Mouse (Mus musculus): ENCODE measurements around the gene Gm20671.
"Not testable (repeated sequence)": the region's sequence is repeated elsewhere in the genome, so short reads cannot be mapped to it uniquely, and the experiment has no call there.

Gene Gm20671

DNA sequence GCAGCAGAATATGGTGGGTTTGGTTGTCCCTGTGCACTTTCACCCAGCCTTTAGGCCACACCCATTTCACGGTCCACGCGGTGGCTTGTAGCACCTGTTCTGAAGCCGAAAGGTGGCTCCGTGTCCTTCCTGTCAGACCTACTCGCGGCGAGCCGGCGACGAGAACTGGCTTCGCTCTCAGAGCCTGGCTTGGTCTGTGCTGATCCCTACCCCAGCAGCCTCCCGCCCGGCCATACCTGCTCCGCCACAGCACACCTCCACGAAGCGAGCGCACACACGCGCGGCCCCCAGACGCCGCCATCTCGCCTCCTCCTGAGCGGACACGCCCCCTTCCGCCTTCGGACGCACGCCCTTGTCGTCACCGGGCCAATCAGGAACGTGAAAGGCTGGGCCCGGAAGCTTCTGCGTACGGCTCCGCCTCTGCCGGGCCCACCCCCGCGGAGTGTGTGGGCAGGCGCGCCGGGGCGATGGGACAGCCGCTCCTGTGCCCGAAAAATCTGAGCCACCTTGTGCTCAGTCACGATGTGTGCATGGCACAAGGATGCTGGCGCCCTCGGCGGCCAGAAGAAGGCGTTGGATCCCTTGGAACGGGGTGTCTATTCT lies 41.5 kb downstream of the Gm20671 start, which contains the start of gene Pisd:
TSS of gene Pisd (minus strand) at position 334 of the 603 bp plus-strand sequence.
- DNase-seq (ENCODE audit: low read depth, low spot score), result peak; percentile 89

DNA sequence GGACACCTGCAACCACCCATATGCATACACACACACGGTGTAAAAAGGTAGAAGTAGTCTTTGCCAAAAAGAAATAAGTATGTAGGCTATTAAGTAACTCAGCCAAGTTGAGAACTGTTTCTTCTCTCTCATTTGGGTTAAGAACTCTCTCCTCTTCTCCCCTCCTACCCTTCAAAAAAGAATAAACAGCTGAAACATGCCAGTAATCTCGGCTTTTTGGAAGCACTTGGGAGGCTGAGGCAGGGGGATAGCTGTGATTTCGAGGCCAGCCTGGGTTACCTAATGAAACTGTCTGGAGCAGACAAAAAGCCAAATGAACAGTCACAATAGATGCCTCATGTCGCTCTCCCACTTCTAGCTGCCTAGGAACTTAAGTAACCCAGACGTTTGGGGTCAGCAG lies 42.2 kb downstream of the Gm20671 start:
- no peak for DNase-seq (ENCODE audit: low read depth, low spot score)

DNA sequence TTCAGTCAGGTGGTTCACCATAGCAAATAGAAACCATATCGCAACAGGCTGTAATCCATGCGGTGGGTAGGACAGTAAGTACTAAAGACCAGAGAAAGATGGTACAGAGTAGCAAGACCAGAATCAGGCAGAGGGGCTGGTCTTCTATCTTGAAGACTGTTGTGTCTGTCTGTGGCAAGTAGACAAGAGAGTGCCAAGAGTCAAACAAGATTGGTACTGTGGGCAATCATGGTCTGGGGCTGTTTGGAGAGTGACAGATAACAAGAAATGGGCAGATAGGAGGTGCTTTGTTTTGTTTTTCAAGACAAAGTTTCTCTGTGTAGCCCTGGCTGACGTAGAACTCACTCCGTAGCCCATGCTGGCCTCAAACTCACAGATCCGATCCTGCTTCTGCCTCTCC lies 45.3 kb downstream of the Gm20671 start:
- no peak for DNase-seq (ENCODE audit: low read depth, low spot score)

DNA sequence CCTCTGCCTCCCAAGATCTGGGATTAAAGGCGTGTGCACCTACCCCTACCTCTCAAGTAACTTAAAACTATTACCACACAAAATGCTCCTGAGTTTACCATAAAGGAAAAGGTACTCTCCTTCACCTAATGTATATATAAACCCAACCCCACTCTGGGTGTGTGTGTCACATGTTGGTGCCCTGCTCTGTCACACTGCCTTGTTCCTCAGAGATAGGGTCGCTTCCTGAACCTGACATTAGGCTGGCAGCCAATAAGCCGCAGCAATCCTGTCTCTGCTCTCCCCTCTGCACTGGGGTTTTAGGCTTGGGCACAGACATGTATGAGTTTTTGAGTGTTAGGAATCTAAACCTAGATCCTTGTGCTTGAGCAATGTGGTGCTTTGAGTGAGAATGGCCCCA lies 48.7 kb downstream of the Gm20671 start:
- DNase-seq (ENCODE audit: low read depth, low spot score), result no peak

DNA sequence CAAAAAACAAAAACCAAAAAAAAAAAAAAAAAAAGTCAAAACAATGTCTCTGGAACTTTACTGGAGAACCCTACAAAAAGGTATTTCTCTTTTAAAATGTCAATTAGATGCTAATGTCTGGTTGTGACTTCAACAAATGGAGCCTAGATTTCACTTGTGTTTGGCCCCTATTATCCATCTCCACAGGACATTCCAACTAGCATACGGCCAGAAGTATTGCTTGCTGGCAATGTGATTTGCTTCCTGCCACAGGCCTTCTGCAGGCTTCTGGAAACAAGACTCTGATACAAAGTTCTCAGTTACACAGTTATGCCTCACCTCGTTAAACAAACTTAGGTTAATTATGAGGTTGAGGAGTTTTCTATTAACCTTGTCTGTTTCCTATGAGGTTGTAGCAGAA lies 54.5 kb downstream of the Gm20671 start:
- no peak for DNase-seq (ENCODE audit: low read depth, low spot score)

DNA sequence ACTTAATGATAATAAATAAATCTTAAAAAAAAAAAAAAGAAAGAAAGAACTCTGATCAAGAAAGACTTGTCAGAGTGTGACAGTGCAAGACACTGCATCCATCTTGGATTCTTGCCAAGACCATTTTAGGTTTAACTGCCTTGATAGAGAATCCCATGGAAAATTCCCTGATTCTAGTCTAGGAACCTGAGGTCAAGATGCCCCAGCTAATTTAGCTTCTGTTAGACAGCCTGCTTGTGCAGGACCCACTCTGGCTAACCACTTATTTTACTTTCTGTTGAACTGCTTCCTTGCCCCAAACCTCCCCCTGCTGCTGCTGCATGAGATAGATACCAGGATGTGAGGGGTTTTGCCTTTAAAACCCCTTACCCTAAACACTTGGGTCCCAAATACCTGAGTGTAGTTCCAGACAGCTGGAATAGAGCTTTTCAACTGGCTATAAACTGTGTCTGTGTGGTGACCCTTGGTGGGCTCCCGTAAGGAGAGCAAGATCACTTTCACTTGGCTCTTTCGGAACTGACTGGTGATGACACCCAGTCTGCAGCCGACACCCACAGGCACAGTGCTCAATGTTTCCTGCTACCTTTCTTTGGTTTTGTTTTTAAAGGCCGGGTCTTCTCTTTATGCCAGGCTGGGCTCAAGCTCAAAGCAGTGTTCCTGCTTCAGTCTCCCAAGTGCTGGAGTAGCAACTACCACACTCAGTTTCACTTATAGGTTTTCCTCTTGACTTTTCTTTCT lies 59.1 kb downstream of the Gm20671 start:
- DNase-seq (ENCODE audit: low read depth, low spot score), result no peak

DNA sequence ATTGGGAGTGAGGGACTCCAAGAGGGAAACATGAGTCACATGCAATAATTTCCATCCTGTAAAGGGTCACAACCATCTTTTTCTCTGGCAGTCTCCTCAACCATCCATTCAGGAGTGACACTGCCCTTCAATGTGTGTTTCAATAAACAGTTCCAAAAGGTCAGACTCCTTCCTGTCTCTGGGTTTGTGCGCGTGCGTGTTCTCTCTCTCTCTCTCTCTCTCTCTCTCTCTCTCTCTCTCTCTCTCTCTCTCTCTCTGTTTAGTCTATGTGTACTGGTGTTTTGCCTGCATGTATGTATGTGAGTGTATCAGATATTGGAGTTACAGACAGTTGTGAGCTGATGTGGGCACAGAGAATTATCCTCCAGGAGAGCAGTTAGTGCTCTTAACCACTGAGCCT lies 59.9 kb downstream of the Gm20671 start:
- DNase-seq (ENCODE audit: low read depth, low spot score), result no peak

DNA sequence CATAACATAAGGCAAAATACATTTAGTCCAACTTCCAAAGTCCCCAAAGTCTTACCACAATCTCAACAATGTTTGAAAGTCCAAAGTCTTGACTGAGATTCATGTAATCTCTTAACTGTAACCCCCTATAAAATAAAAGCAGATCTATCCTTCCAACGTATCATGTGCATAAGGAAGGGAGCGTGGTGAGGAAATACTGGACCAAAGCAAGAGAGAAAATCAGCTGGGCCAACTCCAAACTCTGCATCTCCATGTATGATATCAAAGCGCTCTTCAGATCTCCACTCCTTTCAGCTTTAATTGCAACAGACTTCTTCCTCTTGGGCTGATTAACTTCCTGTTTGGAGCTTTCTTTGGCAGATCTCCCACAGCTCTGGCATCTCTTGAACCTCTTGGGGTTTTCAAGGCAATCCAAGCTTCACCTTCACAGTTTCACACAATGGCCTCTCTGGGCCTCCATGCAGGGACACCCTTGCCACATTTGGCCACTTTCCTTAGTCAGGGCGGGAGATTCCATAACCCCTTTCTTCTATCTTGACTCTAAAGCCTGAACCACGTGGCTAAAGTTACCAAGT lies 65.3 kb downstream of the Gm20671 start:
- no peak for DNase-seq (ENCODE audit: low read depth, low spot score)

DNA sequence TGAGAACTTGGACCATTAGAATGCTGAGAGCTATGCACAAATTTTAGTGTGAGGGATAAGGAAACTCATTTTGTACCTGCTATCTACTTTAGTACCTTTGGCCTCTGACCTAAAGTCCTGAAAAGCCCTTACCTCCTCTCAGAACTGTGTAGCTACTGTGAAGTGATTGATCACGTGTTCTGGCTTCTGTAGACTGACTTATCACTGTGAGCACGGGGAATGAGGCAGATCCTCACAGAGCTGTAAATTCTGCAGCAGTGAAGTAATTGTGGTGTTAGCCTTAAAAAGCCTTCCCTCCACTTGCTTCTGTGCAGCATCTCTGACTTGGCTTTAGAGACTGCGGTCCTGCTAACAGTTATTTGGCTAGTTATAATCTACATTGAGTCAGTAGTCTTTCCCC lies 66.1 kb downstream of the Gm20671 start:
- no peak for DNase-seq (ENCODE audit: low read depth, low spot score)

DNA sequence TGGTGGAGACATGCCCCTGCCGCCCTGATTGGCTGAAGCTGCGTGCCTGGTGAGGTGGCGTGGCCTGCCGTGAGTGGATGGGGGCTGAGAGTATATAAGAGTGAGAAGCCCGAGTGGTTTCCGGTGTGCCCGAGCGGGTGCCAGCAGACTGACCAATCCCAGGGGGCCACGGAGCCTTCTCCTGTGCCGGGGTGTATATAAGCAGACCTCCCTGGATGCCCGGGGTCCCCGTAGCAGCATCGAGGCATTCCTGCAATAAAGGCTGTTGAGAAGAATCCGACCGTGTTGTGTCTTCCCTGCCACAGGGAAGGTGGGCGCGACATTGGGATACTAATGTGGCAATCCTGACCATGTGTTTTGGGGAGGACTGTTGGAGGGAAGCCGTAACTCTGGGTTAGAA lies 66.6 kb downstream of the Gm20671 start:
- not testable (repeated sequence) for DNase-seq (ENCODE audit: low read depth, low spot score)

DNA sequence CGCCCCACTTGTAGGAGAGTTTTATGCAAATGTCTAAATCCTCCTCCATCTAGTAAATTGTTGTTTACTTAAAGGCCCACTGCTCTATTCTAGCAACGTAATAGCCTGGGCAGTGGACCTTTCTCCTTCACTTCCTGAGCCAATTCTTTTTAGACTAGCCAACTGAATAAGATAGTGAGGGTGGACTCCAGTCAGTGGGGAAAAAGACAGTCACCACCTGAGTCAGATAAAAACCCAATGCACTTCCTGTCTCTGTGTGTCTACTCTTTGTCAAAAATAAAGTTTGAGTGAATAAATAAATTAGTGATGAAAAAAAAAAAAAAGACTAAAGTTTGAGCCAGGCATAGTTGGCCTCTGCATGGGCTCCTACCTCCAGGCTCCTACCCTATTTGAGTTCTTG lies 67.2 kb downstream of the Gm20671 start:
- no peak for DNase-seq (ENCODE audit: low read depth, low spot score)

DNA sequence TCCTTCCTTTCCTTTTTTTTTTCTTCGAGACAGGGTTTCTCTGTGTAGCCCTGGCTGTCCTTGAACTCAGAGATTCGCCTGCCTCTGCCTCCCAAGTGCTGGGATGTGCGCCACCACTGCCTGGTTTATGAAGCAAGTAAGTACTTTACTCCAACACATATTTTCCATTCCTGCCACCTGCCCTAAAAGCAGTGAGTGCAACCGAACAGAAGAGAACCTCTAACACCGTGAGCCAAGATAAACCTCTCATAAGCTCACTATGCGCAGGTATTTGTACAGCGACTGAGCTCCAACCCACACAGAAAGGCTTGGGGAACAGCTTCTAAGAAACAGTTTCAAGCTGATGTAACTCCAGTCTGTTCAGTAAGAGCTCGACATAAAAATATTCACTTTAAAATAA lies 70.8 kb downstream of the Gm20671 start:
- no peak for DNase-seq (ENCODE audit: low read depth, low spot score)

DNA sequence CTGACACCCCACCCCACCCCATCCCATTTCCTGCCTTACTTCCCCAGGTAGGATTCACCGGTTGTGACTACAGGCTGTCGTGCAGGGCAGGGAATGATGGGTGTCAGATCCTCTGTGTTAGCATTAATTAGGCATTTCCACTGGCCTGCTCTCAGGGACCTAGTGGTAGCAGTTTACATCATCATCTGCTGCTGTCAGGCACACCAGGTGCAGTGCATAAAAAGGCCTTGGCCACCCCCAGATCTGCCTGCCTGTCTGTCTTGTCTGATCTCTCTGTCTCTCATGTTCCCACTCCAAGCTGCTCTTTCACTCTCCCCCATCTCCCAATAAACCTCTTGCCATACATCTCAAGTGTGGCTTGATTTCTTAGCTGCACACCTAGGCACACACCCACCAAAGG lies 75.2 kb downstream of the Gm20671 start:
- DNase-seq (ENCODE audit: low read depth, low spot score), result no peak

DNA sequence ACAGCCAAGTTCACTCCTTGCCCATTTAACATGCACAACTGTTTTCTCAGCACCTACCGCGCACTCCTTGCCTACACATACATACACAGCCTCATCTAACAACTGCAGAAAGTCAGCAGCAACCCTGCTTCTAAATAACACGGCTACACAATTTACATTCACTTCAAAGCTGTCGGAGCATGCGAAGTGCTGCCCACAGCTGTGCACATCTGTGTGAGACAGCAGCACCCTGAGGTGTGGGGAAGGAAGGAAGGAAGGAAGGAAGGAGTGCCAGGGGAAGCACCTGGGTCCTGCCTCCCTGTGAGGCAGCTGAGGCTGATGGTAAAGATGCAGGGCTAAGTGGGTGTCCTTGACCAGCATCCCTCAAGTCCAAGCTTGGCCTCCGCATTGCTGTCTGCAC lies 78.0 kb downstream of the Gm20671 start:
- DNase-seq (ENCODE audit: low read depth, low spot score), result no peak

DNA sequence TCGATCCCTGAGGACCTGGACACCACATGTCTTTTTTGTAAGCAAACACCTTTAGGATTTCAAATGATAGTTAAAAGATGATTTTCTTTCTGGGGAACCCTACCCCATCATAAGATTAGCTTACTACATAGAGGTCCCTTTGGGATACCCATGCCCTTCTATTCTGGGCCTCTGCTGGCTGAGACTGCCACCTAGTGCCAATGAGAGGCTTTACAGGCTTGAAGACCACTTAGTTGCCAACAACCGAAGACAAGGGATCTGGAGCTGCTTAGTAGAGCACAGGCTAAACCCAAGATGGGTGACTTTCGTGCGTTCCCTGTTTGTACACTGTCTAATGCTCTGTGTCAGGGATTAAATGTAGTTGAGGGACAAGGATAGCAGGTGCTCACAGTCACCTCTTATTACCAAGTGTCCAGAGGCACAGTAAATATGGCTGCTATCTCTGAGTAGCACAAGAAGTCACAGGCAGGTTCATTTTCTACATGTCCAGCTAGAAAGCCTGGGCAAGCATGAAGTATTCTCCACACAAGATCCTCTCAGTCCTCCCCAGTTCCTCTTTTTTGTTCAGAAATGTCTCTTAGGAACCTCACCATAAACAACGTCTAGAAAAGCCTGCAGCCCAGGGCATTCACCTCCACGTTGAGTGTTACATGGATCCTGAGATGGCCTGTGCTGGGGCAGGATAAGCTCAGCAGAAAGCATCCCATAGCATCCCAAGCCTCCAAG lies 79.1 kb downstream of the Gm20671 start:
- no peak for DNase-seq (ENCODE audit: low read depth, low spot score)

DNA sequence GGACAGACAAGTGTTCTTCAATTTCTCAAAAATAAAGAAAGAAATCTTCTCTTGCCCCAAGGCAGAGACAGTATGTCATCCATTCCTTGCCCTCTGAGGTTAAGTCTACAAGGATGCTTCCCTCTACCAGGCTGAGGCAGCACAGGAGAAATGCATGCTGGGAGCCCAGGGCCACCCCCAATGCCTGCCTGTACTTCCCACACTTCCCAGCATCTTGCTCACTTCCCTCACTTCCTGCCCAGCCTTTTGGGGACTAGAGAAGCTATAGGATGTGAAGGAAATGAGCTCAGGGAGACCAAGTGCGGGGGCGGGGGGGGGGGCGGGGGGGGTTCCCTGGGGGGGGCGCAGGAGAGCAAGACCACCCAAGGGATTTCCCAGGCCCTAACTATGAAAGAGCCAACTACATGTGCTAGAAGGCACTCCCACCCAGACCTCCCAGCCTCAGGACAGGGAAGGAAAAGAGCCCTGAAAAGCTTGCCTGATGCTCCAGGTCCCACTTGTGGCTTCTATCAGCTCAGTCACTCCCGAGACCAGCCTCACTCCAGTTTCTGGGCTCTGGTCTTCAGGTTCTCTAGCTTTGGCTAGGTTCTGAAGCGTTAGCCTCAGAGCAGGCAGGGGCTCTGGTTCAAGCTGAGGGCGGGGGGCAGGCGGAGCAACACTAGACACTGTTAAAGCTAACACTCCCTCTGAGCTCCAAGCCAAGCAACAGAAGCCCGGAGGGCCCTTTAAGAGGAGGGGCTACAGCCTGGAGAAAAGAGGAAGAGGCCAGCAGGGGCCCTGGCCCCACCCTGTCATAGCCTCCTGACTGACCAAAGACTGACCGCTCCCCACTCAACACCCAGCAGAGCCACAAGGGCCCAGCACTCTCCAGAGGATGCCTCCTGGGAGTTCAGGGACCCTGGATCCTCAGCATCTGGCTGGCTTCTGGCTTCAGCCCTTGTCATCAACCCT lies 80.9 kb downstream of the Gm20671 start:
- no peak for DNase-seq (ENCODE audit: low read depth, low spot score)

DNA sequence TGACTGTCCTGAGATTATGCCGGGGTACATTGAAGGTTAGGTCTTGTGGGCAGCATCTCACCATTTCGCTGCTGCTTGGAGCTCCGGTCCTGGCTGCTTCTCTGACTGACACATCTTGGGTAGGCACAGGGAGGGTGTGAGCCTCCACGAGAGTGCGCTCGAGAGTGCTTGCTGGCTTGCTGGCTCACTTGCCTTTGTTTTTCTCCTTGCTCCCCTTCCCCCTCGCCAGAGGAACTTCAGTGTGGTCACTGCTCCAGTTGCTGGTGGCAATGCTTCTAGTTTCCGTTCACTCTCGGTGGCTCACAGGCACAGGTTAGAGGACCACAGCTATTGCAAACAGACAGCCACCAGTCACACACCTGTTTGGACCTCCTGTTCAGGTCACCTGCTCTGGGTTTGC lies 84.8 kb downstream of the Gm20671 start:
- DNase-seq (ENCODE audit: low read depth, low spot score), result no peak

DNA sequence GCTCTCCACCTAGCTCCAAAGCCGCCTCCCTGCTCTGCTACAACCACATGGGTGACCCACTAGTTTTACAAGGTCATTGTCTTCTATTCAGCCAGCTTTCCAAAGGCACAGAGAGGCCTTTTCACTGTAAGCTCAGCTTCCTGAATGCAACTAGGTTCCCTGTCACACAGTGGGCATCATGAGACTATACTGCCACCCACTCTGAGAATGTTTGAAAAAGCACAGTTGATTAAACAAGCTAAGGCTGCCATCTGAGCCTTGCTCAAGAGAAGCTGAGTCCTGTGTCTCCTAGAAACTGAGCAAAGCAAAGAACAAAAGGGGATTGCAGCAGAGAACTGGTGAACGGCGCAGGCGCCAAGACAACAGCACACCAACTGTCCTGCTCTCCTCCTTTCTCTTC lies 85.5 kb downstream of the Gm20671 start:
- DNase-seq (ENCODE audit: low read depth, low spot score), result not testable (repeated sequence)

DNA sequence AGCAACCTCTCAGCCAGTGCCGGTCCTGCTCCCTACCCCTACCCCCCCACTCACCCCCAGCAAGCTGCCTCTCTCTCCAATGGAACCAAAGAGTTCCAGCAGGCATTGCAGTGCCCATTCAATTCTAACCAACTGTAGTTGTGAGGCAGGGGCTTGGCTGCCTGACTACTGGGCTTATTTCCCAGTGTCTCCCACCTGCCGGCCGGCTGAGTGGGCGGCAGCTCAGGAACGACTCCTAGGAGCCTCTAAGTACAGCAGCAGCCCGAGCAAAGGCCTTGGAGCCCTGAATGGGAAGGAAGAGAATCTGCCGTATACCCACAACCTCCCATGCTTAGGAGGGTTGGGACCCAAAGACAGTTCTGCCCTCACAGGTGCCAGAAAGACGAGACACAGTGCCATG lies 86.1 kb downstream of the Gm20671 start:
- DNase-seq (ENCODE audit: low read depth, low spot score), result not testable (repeated sequence)

DNA sequence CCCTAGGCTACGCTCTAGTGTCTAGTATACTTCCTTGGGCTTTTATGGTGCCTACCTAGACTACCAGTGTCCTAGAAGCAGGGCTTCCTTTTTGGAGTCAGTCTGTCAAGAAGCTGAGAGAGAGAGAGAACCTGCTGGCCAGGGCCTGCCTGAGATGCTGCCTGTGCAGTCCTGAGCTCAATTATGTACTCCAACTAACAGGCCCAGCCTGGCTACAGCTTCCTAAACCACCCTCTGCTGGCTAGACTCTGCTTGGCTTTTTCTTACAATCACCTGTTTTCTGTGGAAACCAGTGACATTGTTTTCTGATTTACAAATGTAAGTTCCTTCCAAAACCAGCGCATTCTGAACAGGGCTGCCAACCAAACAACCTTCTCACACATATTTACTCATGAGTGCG lies 86.8 kb downstream of the Gm20671 start:
- DNase-seq (ENCODE audit: low read depth, low spot score), result no peak

DNA sequence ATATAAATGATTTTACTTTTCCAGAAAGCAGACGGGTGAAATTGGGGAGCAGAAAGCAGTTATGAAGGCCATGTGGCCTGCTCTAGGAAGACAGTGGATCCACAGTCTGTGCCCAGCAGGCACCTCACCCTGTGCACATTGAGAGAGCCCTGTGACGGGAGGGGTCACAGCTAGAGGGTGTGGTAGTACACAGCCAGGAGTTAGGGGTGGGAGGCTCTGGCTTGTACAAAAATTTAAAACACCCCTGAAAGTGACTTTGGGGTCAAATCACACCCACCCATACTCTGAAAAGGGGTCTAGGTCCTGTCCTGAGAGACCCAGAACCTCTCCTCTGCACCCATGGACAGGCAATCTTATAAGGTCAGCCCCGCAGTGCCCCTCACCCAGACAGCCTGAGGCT lies 90.1 kb downstream of the Gm20671 start:
- not testable (repeated sequence) for DNase-seq (ENCODE audit: low read depth, low spot score)
